ENCODE assay signal across 13 mouse cellular contexts in the genomic region with DNA sequence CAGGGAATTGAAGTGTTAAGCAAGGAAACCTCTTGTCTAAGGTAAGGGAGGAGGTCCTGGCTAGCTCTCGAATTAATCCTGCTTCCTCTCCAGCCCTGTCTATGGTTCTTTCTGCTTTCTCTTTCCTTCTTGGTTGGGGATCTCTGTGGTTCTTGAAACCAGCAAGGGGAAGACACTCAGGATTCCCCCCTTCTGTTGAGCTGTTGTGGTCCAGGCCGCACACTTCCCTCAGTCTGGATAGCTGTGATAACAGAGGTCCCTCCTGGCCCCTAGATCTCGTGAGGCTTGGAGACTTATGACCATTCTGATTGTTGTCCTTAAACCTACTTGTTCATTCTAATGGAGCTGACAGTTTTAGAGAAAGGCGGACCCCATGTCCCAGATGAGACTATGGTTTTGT. TPM values are rescaled to one million over a fixed set of nuclear protein-coding genes. Genes with fewer than 3 reads are reported as not detected.
DNase-seq lines count a peak whose midpoint lies in the region; ATAC-seq lines count a peak whose summit lies in the region.
"Had no signal": no experiment of that assay in that cellular context is flagged by ENCODE, and none has a peak within 500 bp of the region (broad histone marks: within the 10 kb centered on the region; RNA-seq: fewer than 3 reads in every experiment).

No protein-coding gene starts in this region.

- peaks cover 46% of the 10 kb centered on the region for H3K36me3 ChIP-seq in liver, embryonic 12.5 days

- peak overlapping the region; percentile 85 for H3K4me2 ChIP-seq in liver, embryonic 12.5 days

- peak overlapping the region; percentile 91 for H3K4me3 ChIP-seq in liver, embryonic 12.5 days
- H3K4me3 ChIP-seq: gastrocnemius, adult 2 months; heart, embryonic 15.5 days; myocyte had no signal

- no peak for ATAC-seq in CD4-positive, CD25-positive, alpha-beta regulatory T cell, adult 4 months
- ATAC-seq in liver, embryonic 12.5 days: peak; percentile 46

- peak; percentile 20 for DNase-seq in CD4-positive, CD25-positive, alpha-beta regulatory T cell, adult 2 months (ENCODE audit: low read depth, low spot score)
- DNase-seq in spleen, postnatal 36 days (ENCODE audit: low spot score in 2 of 2): peak; percentile 19 to 43
- no peak for DNase-seq in spleen, postnatal 14 days (ENCODE audit: low spot score in 2 of 2)
- DNase-seq in naive thymus-derived CD4-positive, alpha-beta T cell, adult 2 months (ENCODE audit: low read depth): peak; percentile 37
- DNase-seq in c-Kit-positive CD71-positive TER-119-positive erythroid progenitor cells, embryonic 14.5 days (ENCODE audit: low spot score): no peak
- no peak for DNase-seq in right cerebral cortex, postnatal 14 days
- DNase-seq: cerebellum, adult 2 months; gastrocnemius, adult 2 months; kidney, postnatal 10 days had no signal

- no peaks in the 10 kb centered on the region for H3K27me3 ChIP-seq in liver, embryonic 12.5 days (replicated peaks)
- H3K27me3 ChIP-seq: heart, embryonic 15.5 days had no signal

- H3K27ac ChIP-seq in liver, embryonic 12.5 days: peak overlapping the region; percentile 95
- H3K27ac ChIP-seq: gastrocnemius, adult 2 months had no signal

- WGBS in liver, embryonic 12.5 days (ENCODE audit: insufficient replicate concordance): 19% methylated on average over 4 of the region's 4 CpGs

- H3K9ac ChIP-seq in liver, embryonic 12.5 days: peak overlapping the region; percentile 97
- H3K9ac ChIP-seq: heart, embryonic 15.5 days had no signal

- no peaks in the 10 kb centered on the region for H3K9me3 ChIP-seq in liver, embryonic 12.5 days (replicated peaks)
- H3K9me3 ChIP-seq: heart, embryonic 15.5 days had no signal

- peaks cover 82% of the 10 kb centered on the region for H3K4me1 ChIP-seq in liver, embryonic 12.5 days

RNA-seq across cellular contexts. Expression of gene Gtpbp1, which starts 3.9 kb away (rescaled TPM):
- 10 to 100 TPM; 21.0 to 21.6 TPM for polyA plus RNA-seq in CD4-positive, CD25-positive, alpha-beta regulatory T cell, adult 4 months (2017; shearing (Covaris generic))
- 48.3 and 50.0 TPM in 2 replicates for polyA plus RNA-seq in liver, embryonic 12.5 days (2016; fragmentation: Nextera tagmentation; extraction: Ambion mirVana)

RNA-seq across cellular contexts. Expression of gene Josd1, which starts 6.8 kb away (rescaled TPM):
- 1 to 10 TPM; 4.2 to 6.8 TPM for polyA plus RNA-seq in CD4-positive, CD25-positive, alpha-beta regulatory T cell, adult 4 months (2017; shearing (Covaris generic))
- 37.7 and 38.3 TPM in 2 replicates for polyA plus RNA-seq in liver, embryonic 12.5 days (2016; fragmentation: Nextera tagmentation; extraction: Ambion mirVana)

RNA-seq across cellular contexts. Expression of gene Tomm22, which starts 23.9 kb away (rescaled TPM):
- 100 to 1,000 TPM; 183 to 185 TPM for polyA plus RNA-seq in CD4-positive, CD25-positive, alpha-beta regulatory T cell, adult 4 months (2017; shearing (Covaris generic))
- 209 and 217 TPM in 2 replicates for polyA plus RNA-seq in liver, embryonic 12.5 days (2016; fragmentation: Nextera tagmentation; extraction: Ambion mirVana)

RNA-seq across cellular contexts. Expression of gene Cby1, which starts 35.5 kb away (rescaled TPM):
- polyA plus RNA-seq in CD4-positive, CD25-positive, alpha-beta regulatory T cell, adult 4 months (2017; shearing (Covaris generic)): 10 to 100 TPM; 16.1 to 16.3 TPM
- 20.3 and 21.8 TPM in 2 replicates for polyA plus RNA-seq in liver, embryonic 12.5 days (2016; fragmentation: Nextera tagmentation; extraction: Ambion mirVana)

RNA-seq across cellular contexts. Expression of gene Fam227a, which starts 35.8 kb away (rescaled TPM):
- under 1 TPM; 0.15 to 0.50 TPM for polyA plus RNA-seq in CD4-positive, CD25-positive, alpha-beta regulatory T cell, adult 4 months (2017; shearing (Covaris generic))
- polyA plus RNA-seq in liver, embryonic 12.5 days (2016; fragmentation: Nextera tagmentation; extraction: Ambion mirVana): 0.20 and 0.37 TPM in 2 replicates

Comparison
In these comparisons a context has a peak if more than half of its experiments do, and no peak if none do; other contexts are left out.
1. DNase-seq: peak in CD4-positive, CD25-positive, alpha-beta regulatory T cell, adult 2 months (single experiment), spleen, postnatal 36 days (2 of 2) and naive thymus-derived CD4-positive, alpha-beta T cell, adult 2 months (single experiment); none in spleen, postnatal 14 days (0 of 2), c-Kit-positive CD71-positive TER-119-positive erythroid progenitor cells, embryonic 14.5 days (single experiment) and right cerebral cortex, postnatal 14 days (single experiment).